Mouse (Mus musculus): Measurements from ENCODE around the gene Anln. TPM values are rescaled to one million over a fixed set of nuclear protein-coding genes. Genes with fewer than 3 reads are reported as not detected.
A peak's percentile ranks its signal among the peaks of the same experiment; 100 is the strongest.

Gene Anln
- polyA plus RNA-seq, 1 experiment from 2014 or later = 7.0 TPM

- no peak overlapping the region for H3K4me3 ChIP-seq
- peaks cover 15% of the 10 kb centered on the region for H3K4me1 ChIP-seq (replicated peaks)
- H3K4me2 ChIP-seq = no peak overlapping the region
- H3K27ac ChIP-seq = no peak overlapping the region
- ATAC-seq (ENCODE audit: low FRiP score) = no peak
- WGBS = 96% methylated on average over 5 of the region's 5 CpGs
- no peaks in the 10 kb centered on the region for H3K36me3 ChIP-seq
- H3K9me3 ChIP-seq = no peaks in the 10 kb centered on the region
- H3K27me3 ChIP-seq = no peaks in the 10 kb centered on the region
- H3K9ac ChIP-seq = no peak overlapping the region
Measured at GRCm38 (mm10) chr9:22390390-22390789, 1.4 kb upstream of the Anln start.

GRCm38 (mm10) chr9:22389736-22390245 lies 803 bp upstream of the Anln start:
- ATAC-seq (ENCODE audit: low FRiP score) = no peak
- peaks cover 15% of the 10 kb centered on the region for H3K4me1 ChIP-seq (replicated peaks)
- H3K36me3 ChIP-seq = no peaks in the 10 kb centered on the region
- no peaks in the 10 kb centered on the region for H3K27me3 ChIP-seq
- no peaks in the 10 kb centered on the region for H3K9me3 ChIP-seq
- H3K27ac ChIP-seq = peak overlapping the region; percentile 89; the same call in 1 of the 2 replicates
- WGBS = 71% methylated on average over 6 of the region's 6 CpGs
- H3K4me3 ChIP-seq = peak overlapping the region; percentile 75
- peak overlapping the region; percentile 96 for H3K4me2 ChIP-seq
- H3K9ac ChIP-seq = 0 out of 2 replicates have a peak overlapping the region, but pooled peaks have one; percentile 84

- Histone ChIP-seq H3K4me1 (replicated peaks) (peaks cover 15% of the 10 kb centered on the region), H3K4me2 (peak overlapping the region; percentile 96), H3K4me3 (peak overlapping the region; percentile 75), H3K9me3 (no peaks in the 10 kb centered on the region), H3K27me3 (no peaks in the 10 kb centered on the region), H3K27ac (peak overlapping the region; percentile 89), H3K9ac (peak overlapping the region; percentile 84), H3K36me3 (no peaks in the 10 kb centered on the region)
- peak; percentile 82 for ATAC-seq (ENCODE audit: low FRiP score)
- WGBS = under 1% methylated on average over 37 of the region's 41 CpGs
Measured at GRCm38 (mm10) chr9:22388401-22388980, 497 bp downstream of the Anln start.

- H3K9ac ChIP-seq = peak overlapping the region; percentile 84; the same call in 1 of the 2 replicates
- no peaks in the 10 kb centered on the region for H3K27me3 ChIP-seq
- WGBS = 22% methylated on average over 6 of the region's 6 CpGs
Measured at GRCm38 (mm10) chr9:22387901-22388300, 1.1 kb downstream of the Anln start.

GRCm38 (mm10) chr9:22385890-22386289 lies 3.1 kb downstream of the Anln start:
- Histone ChIP-seq H3K36me3 (no peaks in the 10 kb centered on the region), H3K4me2 (no peak overlapping the region), H3K9me3 (no peaks in the 10 kb centered on the region), H3K9ac (no peak overlapping the region), H3K27ac (no peak overlapping the region), H3K4me1 (replicated peaks) (peaks cover 15% of the 10 kb centered on the region), H3K4me3 (no peak overlapping the region), H3K27me3 (no peaks in the 10 kb centered on the region)
- WGBS = 69% methylated on average over 2 of the region's 2 CpGs
- no peak for ATAC-seq (ENCODE audit: low FRiP score)

More at GRCm38 (mm10) chr9:22387901-22388300, 1.1 kb downstream of the Anln start:
- Histone ChIP-seq H3K9me3 (no peaks in the 10 kb centered on the region), H3K4me2 (peak overlapping the region; percentile 96), H3K27ac (no peak overlapping the region), H3K4me3 (peak overlapping the region; percentile 75), H3K36me3 (no peaks in the 10 kb centered on the region), H3K4me1 (replicated peaks) (peaks cover 15% of the 10 kb centered on the region)
- no peak for ATAC-seq (ENCODE audit: low FRiP score)

- Histone ChIP-seq H3K4me2 (no peak overlapping the region), H3K9ac (no peak overlapping the region), H3K36me3 (peaks cover 21% of the 10 kb centered on the region), H3K9me3 (no peaks in the 10 kb centered on the region), H3K27ac (no peak overlapping the region), H3K27me3 (no peaks in the 10 kb centered on the region), H3K4me3 (no peak overlapping the region), H3K4me1 (replicated peaks) (no peaks in the 10 kb centered on the region)
- no peak for ATAC-seq (ENCODE audit: low FRiP score)
- WGBS = 78% methylated on average over 5 of the region's 5 CpGs
Measured at GRCm38 (mm10) chr9:22376086-22376485, 12.9 kb downstream of the Anln start.

GRCm38 (mm10) chr9:22372760-22373159 lies 16.2 kb downstream of the Anln start:
- H3K4me3 ChIP-seq = no peak overlapping the region
- no peak overlapping the region for H3K9ac ChIP-seq
- no peaks in the 10 kb centered on the region for H3K9me3 ChIP-seq
- H3K4me1 ChIP-seq (replicated peaks) = no peaks in the 10 kb centered on the region
- no peak overlapping the region for H3K4me2 ChIP-seq
- H3K27me3 ChIP-seq = no peaks in the 10 kb centered on the region
- whole genome bisulfite sequencing = 96% methylated on average over 4 of the region's 4 CpGs
- no peak overlapping the region for H3K27ac ChIP-seq
- peaks cover 14% of the 10 kb centered on the region for H3K36me3 ChIP-seq
- no peak for ATAC-seq (ENCODE audit: low FRiP score)

GRCm38 (mm10) chr9:22368030-22368429 lies 21.0 kb downstream of the Anln start:
- no peaks in the 10 kb centered on the region for H3K27me3 ChIP-seq
- no peak overlapping the region; the same call in 1 of the 2 replicates for H3K9ac ChIP-seq
- no peak for ATAC-seq (ENCODE audit: low FRiP score)
- no peaks in the 10 kb centered on the region for H3K4me1 ChIP-seq (replicated peaks)
- peaks cover 15% of the 10 kb centered on the region for H3K36me3 ChIP-seq
- no peaks in the 10 kb centered on the region for H3K9me3 ChIP-seq
- no peak overlapping the region for H3K4me3 ChIP-seq
- no peak overlapping the region for H3K4me2 ChIP-seq
- 76% methylated on average over 6 of the region's 6 CpGs for WGBS
- H3K27ac ChIP-seq = no peak overlapping the region; the same call in 1 of the 2 replicates

- no peak overlapping the region for H3K9ac ChIP-seq
- no peak overlapping the region for H3K27ac ChIP-seq
- ATAC-seq (ENCODE audit: low FRiP score) = no peak
- no peak overlapping the region for H3K4me3 ChIP-seq
- no peaks in the 10 kb centered on the region for H3K27me3 ChIP-seq
- H3K4me2 ChIP-seq = no peak overlapping the region
- WGBS = 96% methylated on average over 10 of the region's 10 CpGs
- H3K4me1 ChIP-seq (replicated peaks) = no peaks in the 10 kb centered on the region
- no peaks in the 10 kb centered on the region for H3K9me3 ChIP-seq
- peaks cover 4% of the 10 kb centered on the region for H3K36me3 ChIP-seq
Measured at GRCm38 (mm10) chr9:22366621-22367020, 22.4 kb downstream of the Anln start.

GRCm38 (mm10) chr9:22366221-22366620 lies 22.8 kb downstream of the Anln start:
- Histone ChIP-seq H3K27ac (no peak overlapping the region), H3K4me3 (no peak overlapping the region), H3K9ac (no peak overlapping the region), H3K36me3 (peaks cover 4% of the 10 kb centered on the region), H3K9me3 (no peaks in the 10 kb centered on the region), H3K4me1 (replicated peaks) (no peaks in the 10 kb centered on the region), H3K27me3 (no peaks in the 10 kb centered on the region), H3K4me2 (no peak overlapping the region)
- no peak for ATAC-seq (ENCODE audit: low FRiP score)
- 95% methylated on average over 2 of the region's 2 CpGs for WGBS

- 96% methylated on average over 6 of the region's 6 CpGs for WGBS
Measured at GRCm38 (mm10) chr9:22360916-22361315, 28.1 kb downstream of the Anln start.

GRCm38 (mm10) chr9:22355919-22356318 lies 33.1 kb downstream of the Anln start:
- Histone ChIP-seq H3K27ac (no peak overlapping the region), H3K9ac (no peak overlapping the region), H3K4me3 (no peak overlapping the region)

More at GRCm38 (mm10) chr9:22360916-22361315, 28.1 kb downstream of the Anln start:
- Histone ChIP-seq H3K27me3 (no peaks in the 10 kb centered on the region), H3K27ac (no peak overlapping the region), H3K9me3 (no peaks in the 10 kb centered on the region), H3K4me1 (replicated peaks) (no peaks in the 10 kb centered on the region), H3K9ac (no peak overlapping the region), H3K4me3 (no peak overlapping the region), H3K36me3 (peaks cover 18% of the 10 kb centered on the region), H3K4me2 (no peak overlapping the region)
- no peak for ATAC-seq (ENCODE audit: low FRiP score)

GRCm38 (mm10) chr9:22353901-22354300 lies 35.1 kb downstream of the Anln start:
- Histone ChIP-seq H3K4me1 (replicated peaks) (no peaks in the 10 kb centered on the region), H3K4me2 (no peak overlapping the region), H3K27me3 (no peaks in the 10 kb centered on the region), H3K9me3 (no peaks in the 10 kb centered on the region), H3K27ac (no peak overlapping the region), H3K36me3 (peaks cover 14% of the 10 kb centered on the region; the same call in 1 of the 2 replicates), H3K9ac (no peak overlapping the region), H3K4me3 (no peak overlapping the region)
- no peak for ATAC-seq (ENCODE audit: low FRiP score)
- 81% methylated on average over 5 of the region's 5 CpGs for WGBS

More at GRCm38 (mm10) chr9:22355919-22356318, 33.1 kb downstream of the Anln start:
- WGBS = 64% methylated on average over 3 of the region's 3 CpGs
- no peak for ATAC-seq (ENCODE audit: low FRiP score)
- Histone ChIP-seq H3K4me2 (no peak overlapping the region), H3K27me3 (no peaks in the 10 kb centered on the region), H3K36me3 (peaks cover 22% of the 10 kb centered on the region), H3K4me1 (replicated peaks) (no peaks in the 10 kb centered on the region), H3K9me3 (no peaks in the 10 kb centered on the region)
